Mouse (Mus musculus): ENCODE results near the gene F830045P16Rik.
A peak's percentile ranks its signal among the peaks of the same experiment; 100 is the strongest.
"Not testable (repeated sequence)": the region's sequence is repeated elsewhere in the genome, so short reads cannot be mapped to it uniquely, and the experiment has no call there.

Gene F830045P16Rik

GRCm38 (mm10) chr2:129489496-129490285 lies 46.7 kb downstream of the F830045P16Rik start:
- DNase-seq (ENCODE audit: low spot score) = peak; percentile 56

DNA sequence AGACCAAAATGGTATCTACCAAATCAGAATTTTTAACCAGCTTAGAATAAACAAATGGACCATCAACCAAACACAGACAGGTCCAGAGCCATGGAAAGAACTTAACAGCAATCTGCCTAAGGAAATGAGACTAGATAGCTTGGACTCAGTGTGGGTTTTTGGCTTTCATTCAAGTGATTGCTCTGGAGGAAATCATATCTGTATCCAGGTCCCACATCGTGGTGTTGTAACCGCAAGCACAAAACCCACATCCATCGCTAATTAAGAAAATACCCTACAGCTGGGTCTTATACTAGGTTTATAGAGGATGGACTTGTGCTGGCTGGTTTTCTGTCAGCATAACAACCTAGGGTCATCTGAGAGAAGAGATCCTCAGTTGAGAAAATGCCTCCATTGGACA lies 53.3 kb downstream of the F830045P16Rik start:
- DNase-seq (ENCODE audit: low spot score) = no peak

DNA sequence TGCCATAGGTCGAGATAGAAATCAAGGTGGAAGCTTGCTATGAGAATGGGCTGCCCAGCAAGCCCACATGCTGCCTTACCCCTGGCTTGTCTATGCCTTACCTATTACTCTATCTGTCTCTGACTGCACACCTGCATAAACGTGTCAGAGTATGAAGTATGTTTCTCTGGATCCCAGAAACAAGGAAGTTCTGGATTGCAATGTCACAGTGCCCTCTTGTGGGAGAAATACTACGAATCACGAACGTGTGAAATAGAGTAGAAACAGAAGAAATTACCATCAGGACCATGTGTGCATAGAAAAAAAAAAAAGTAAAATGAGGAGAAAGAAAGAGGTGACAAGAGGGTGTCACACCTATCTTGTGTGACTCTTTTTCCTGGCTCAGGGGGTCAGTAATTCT lies 64.5 kb downstream of the F830045P16Rik start:
- peak; percentile 32 for DNase-seq (ENCODE audit: low spot score)

DNA sequence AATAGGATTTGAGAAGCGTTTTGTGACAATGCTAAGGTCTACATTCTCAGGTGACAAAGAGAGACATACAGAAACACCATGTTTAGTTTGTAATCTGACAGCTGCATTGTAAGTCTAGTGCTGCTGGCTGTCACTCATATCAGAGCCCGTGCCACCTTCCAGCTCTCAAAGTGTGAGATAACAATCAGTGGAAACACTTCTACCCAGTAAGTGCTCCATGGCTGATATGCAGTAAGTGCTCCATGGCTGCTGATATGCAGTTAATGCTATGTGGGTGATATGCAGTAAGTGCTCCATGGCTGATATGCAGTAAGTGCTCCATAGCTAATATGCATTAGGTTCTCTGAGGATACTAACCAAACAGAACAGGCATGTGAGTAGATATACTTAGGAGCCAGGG lies 65.6 kb downstream of the F830045P16Rik start:
- DNase-seq (ENCODE audit: low spot score) = no peak

GRCm38 (mm10) chr2:129438772-129439171 lies 97.6 kb downstream of the F830045P16Rik start:
- DNase-seq (ENCODE audit: low spot score) = not testable (repeated sequence)

GRCm38 (mm10) chr2:129435154-129435553 lies 101.2 kb downstream of the F830045P16Rik start:
- no peak for DNase-seq (ENCODE audit: low spot score)

DNA sequence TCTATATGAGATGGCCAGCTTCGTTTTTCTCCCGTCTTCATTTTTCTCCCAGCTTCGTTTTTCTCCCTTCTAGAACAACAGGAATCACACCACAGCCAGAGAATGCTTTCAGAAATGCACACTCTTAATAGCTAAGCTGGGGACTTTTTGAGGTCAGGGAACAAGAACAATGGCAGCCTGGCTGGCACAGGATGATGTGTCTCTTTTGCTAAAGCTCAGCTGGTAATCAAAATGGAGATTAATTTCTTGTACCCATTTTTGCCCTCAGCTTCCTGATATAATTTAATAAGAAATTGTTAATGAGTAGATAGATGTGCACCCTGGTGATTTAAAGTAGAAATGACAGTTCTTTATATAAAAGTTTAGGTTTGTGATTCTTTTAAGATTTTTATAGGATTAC lies 112.7 kb downstream of the F830045P16Rik start:
- no peak for DNase-seq (ENCODE audit: low spot score)

- DNase-seq (ENCODE audit: low spot score) = no peak
These were observed 115.4 kb downstream of the F830045P16Rik start for GRCm38 (mm10) chr2:129420897-129421561.

DNA sequence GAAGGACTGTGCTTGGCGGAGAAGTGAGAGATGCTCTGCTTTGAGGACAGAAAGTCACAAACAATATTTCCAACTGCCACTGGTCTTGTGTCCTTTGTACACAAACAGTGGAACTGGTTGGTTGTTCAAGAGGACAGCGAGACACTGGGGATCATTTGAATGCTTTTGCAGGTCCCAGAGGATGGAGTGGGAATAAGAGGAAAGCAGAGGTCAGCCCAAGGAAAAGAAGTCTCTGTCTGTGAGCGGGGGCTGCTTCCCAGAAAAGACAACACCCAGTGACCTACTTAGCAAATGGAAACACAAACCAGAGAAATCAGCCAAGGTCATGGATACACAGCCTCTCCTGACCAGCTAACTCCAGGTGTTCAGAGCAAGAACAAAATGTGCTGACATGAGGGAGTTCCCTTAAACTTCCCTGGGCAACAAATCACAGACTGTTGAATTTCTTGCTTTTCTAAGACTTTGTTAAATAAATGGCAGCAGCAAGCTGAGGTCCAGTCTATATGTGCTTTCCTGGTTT lies 117.0 kb downstream of the F830045P16Rik start:
- no peak for DNase-seq (ENCODE audit: low spot score)

DNA sequence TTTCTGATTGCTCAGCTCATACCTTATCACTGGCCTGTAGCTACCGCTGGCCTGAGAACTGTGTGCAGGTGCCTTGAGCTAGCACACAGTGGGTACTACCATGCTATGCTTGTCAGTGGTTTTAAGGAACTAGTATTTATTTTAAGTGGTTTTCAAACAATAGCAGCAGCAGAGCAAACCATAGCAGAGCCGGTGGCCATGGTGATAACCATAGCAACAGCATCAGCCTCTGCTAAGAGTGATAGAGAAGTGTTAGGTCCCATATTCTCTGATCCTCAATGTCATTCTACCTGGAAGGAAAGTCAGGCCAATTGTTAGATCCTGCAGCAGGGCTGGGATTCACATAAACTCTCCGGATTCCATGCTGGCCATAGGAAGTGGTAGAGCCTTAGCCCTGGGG lies 121.8 kb downstream of the F830045P16Rik start:
- no peak for DNase-seq (ENCODE audit: low spot score)

GRCm38 (mm10) chr2:129413488-129413887 lies 122.9 kb downstream of the F830045P16Rik start:
- no peak for DNase-seq (ENCODE audit: low spot score)

DNA sequence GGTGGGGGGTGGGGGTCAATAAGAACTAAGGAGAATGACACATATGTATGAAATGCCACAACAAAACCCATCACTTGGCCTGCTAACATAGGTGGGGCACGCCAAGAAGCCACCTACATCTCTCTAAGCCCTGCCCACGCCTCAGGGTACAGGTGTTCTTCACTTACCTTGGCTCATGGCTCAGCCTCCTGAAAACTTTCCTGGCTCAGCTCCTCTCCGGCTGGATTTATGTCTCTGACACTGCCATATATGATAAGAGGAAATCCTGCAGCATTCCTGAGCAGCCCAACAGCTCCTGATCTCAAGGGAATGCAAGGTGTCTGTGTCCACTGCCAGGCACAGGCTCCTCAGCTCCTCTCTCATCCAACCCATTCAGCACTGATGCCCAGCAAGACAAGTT lies 124.8 kb downstream of the F830045P16Rik start:
- DNase-seq (ENCODE audit: low spot score) = no peak

DNA sequence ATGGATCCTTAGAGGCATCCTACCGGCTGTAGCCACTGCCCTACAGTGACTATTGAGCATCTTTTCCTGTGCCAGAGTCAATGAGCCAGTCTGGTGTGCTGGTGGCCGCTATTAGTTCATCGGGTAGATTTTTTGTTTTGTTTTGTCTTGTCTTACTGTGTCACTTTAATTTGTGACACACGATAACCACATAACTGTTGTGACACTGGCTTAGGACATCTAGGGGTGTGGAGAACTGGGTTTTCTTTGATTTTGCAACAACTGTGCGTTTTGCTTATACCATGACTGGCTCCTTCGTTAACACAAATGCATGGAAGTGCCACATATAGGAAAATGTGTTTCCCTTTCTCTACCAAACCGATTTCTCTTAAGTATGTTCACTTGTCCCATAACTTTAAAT lies 126.1 kb downstream of the F830045P16Rik start:
- DNase-seq (ENCODE audit: low spot score) = no peak

DNA sequence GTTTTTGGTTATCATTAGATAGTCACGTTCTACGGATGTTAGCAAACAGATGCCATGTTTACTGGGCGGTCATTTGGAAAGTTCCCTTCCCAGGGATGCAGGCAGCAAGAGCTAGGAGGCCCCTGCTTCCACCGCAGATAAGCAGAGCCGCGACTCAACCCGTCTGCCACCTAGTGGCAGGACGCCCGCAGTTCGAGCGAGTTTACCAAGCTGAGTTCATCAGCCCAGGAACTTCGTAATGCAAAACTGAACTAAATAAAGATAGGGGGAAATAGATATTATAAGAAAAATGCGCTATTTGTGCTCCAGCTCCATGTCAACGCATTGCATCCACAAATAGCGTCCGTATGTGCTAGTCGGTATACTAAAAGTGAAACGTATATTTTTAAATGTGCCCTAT lies 127.9 kb downstream of the F830045P16Rik start:
- peak; percentile 62 for DNase-seq (ENCODE audit: low spot score)
